Mouse (Mus musculus) ES-Bruce4 (cell line): ENCODE data around the gene Fcgrt.

ENCODE experiments used
- CTCF ChIP-seq: IDR thresholded peaks from one replicate; pipeline ENCODE4 v1.8.1; 2011; ENCODE audit warnings: low read depth, low read length
- EP300 ChIP-seq: IDR thresholded peaks from 2 replicates; pipeline ENCODE4 v1.6.1; 2011; ENCODE audit warnings: low read depth, low read length; ENCODE audit not compliant: insufficient read depth
- POLR2A ChIP-seq: IDR thresholded peaks from one replicate; pipeline ENCODE4 v1.8.1; 2011; ENCODE audit warnings: low read length; ENCODE audit not compliant: insufficient read depth

- TF ChIP-seq EP300, result no peak
- no peak for TF ChIP-seq CTCF
- peak; percentile 42 for TF ChIP-seq POLR2A
Observed at GRCm38 (mm10) chr7:45125144-45125600, 21.5 kb upstream of the Fcgrt start.
